Mouse (Mus musculus): ENCODE data around the gene Hopx. TPM values are rescaled to one million over a fixed set of nuclear protein-coding genes. Genes with fewer than 3 reads are reported as not detected.
A peak's percentile ranks its signal among the peaks of the same experiment; 100 is the strongest.
"Not testable (repeated sequence)": the region's sequence is repeated elsewhere in the genome, so short reads cannot be mapped to it uniquely, and the experiment has no call there.

The Hopx gene
- polyA plus RNA-seq, 1 experiment from 2014 or later, result 14.4 TPM

GRCm38 (mm10) chr5:77099997-77100380, 14.9 kb downstream of the Hopx start:
- Histone ChIP-seq H3K4me3 (no peak overlapping the region), H3K4me2 (peak overlapping the region; percentile 20; the same call in 1 of the 2 replicates), H3K9ac (no peak overlapping the region), H3K27ac (ENCODE audit: poor library complexity, severe bottlenecking) (peak overlapping the region; percentile 44), H3K36me3 (0 out of 2 replicates have a peak, but pooled peaks cover 4% of the 10 kb centered on the region), H3K4me1 (replicated peaks) (peaks cover 72% of the 10 kb centered on the region), H3K9me3 (replicated peaks) (no peaks in the 10 kb centered on the region), H3K27me3 (replicated peaks) (no peaks in the 10 kb centered on the region)
- ATAC-seq (ENCODE audit: insufficient number of reproducible peaks, low FRiP score), result no peak
- 71% methylated on average over 6 of the region's 6 CpGs for WGBS

- H3K4me1 ChIP-seq (replicated peaks), result peaks cover 72% of the 10 kb centered on the region
- no peak overlapping the region for H3K9ac ChIP-seq
- H3K36me3 ChIP-seq, result 0 out of 2 replicates have a peak, but pooled peaks cover 4% of the 10 kb centered on the region
- no peaks in the 10 kb centered on the region for H3K9me3 ChIP-seq (replicated peaks)
- peak overlapping the region; percentile 44; the same call in 1 of the 2 replicates for H3K27ac ChIP-seq (ENCODE audit: poor library complexity, severe bottlenecking)
- peak overlapping the region; percentile 20; the same call in 1 of the 2 replicates for H3K4me2 ChIP-seq
- 27% methylated on average over 11 of the region's 11 CpGs for WGBS
- H3K4me3 ChIP-seq, result no peak overlapping the region
- H3K27me3 ChIP-seq (replicated peaks), result no peaks in the 10 kb centered on the region
- ATAC-seq (ENCODE audit: insufficient number of reproducible peaks, low FRiP score), result peak; percentile 43; the same call in 1 of the 2 replicates
These were observed 15.5 kb downstream of the Hopx start for GRCm38 (mm10) chr5:77099317-77099996.

- no peak overlapping the region for H3K4me2 ChIP-seq
- H3K9me3 ChIP-seq (replicated peaks), result no peaks in the 10 kb centered on the region
- ATAC-seq (ENCODE audit: insufficient number of reproducible peaks, low FRiP score), result no peak
- H3K4me3 ChIP-seq, result no peak overlapping the region
- H3K36me3 ChIP-seq, result 0 out of 2 replicates have a peak, but pooled peaks cover 4% of the 10 kb centered on the region
- H3K4me1 ChIP-seq (replicated peaks), result peaks cover 76% of the 10 kb centered on the region
- no peak overlapping the region for H3K27ac ChIP-seq (ENCODE audit: poor library complexity, severe bottlenecking)
- WGBS, result 70% methylated on average over 3 of the region's 3 CpGs
- no peak overlapping the region for H3K9ac ChIP-seq
- H3K27me3 ChIP-seq (replicated peaks), result no peaks in the 10 kb centered on the region
These were observed 16.0 kb downstream of the Hopx start for GRCm38 (mm10) chr5:77098874-77099273.

GRCm38 (mm10) chr5:77097686-77098085, 17.2 kb downstream of the Hopx start:
- Histone ChIP-seq H3K9me3 (replicated peaks) (no peaks in the 10 kb centered on the region), H3K9ac (no peak overlapping the region), H3K4me2 (no peak overlapping the region), H3K27ac (ENCODE audit: poor library complexity, severe bottlenecking) (peak overlapping the region; percentile 41), H3K4me3 (no peak overlapping the region), H3K4me1 (replicated peaks) (peaks cover 75% of the 10 kb centered on the region), H3K27me3 (replicated peaks) (no peaks in the 10 kb centered on the region), H3K36me3 (0 out of 2 replicates have a peak, but pooled peaks cover 4% of the 10 kb centered on the region)
- no peak for ATAC-seq (ENCODE audit: insufficient number of reproducible peaks, low FRiP score)
- WGBS, result 45% methylated on average over 6 of the region's 6 CpGs

GRCm38 (mm10) chr5:77096194-77096593, 18.7 kb downstream of the Hopx start:
- Histone ChIP-seq H3K4me2 (0 out of 2 replicates have a peak overlapping the region, but pooled peaks have one; percentile 1), H3K27ac (ENCODE audit: poor library complexity, severe bottlenecking) (peak overlapping the region; percentile 23; the same call in 1 of the 2 replicates), H3K4me1 (replicated peaks) (peaks cover 81% of the 10 kb centered on the region)
- not testable (repeated sequence) for H3K9me3 ChIP-seq (replicated peaks); H3K4me3 ChIP-seq; ATAC-seq (ENCODE audit: insufficient number of reproducible peaks, low FRiP score); H3K36me3 ChIP-seq; H3K9ac ChIP-seq; H3K27me3 ChIP-seq (replicated peaks)
- WGBS, result 87% methylated on average over 3 of the region's 3 CpGs

GRCm38 (mm10) chr5:77094510-77095491, 20.1 kb downstream of the Hopx start:
- H3K4me2 ChIP-seq, result peak overlapping the region; percentile 75
- peak overlapping the region; percentile 71 for H3K27ac ChIP-seq (ENCODE audit: poor library complexity, severe bottlenecking)
- peaks cover 4% of the 10 kb centered on the region; the same call in 1 of the 2 replicates for H3K36me3 ChIP-seq
- peak overlapping the region; percentile 69 for H3K4me3 ChIP-seq
- no peaks in the 10 kb centered on the region for H3K9me3 ChIP-seq (replicated peaks)
- peak; percentile 74 for ATAC-seq (ENCODE audit: insufficient number of reproducible peaks, low FRiP score)
- H3K9ac ChIP-seq, result peak overlapping the region; percentile 72
- no peaks in the 10 kb centered on the region for H3K27me3 ChIP-seq (replicated peaks)
- H3K4me1 ChIP-seq (replicated peaks), result peaks cover 80% of the 10 kb centered on the region
- WGBS, result under 1% methylated on average over 69 of the region's 69 CpGs

GRCm38 (mm10) chr5:77093961-77094360, 21.0 kb downstream of the Hopx start:
- peak overlapping the region; percentile 75 for H3K4me2 ChIP-seq
- H3K9ac ChIP-seq, result peak overlapping the region; percentile 72; the same call in 1 of the 2 replicates
- H3K27ac ChIP-seq (ENCODE audit: poor library complexity, severe bottlenecking), result no peak overlapping the region
- peaks cover 10% of the 10 kb centered on the region for H3K36me3 ChIP-seq
- no peaks in the 10 kb centered on the region for H3K9me3 ChIP-seq (replicated peaks)
- H3K27me3 ChIP-seq (replicated peaks), result no peaks in the 10 kb centered on the region
- H3K4me1 ChIP-seq (replicated peaks), result peaks cover 78% of the 10 kb centered on the region
- 39% methylated on average over 8 of the region's 8 CpGs for WGBS
- peak overlapping the region; percentile 69 for H3K4me3 ChIP-seq
- ATAC-seq (ENCODE audit: insufficient number of reproducible peaks, low FRiP score), result no peak

- peak overlapping the region; percentile 4; the same call in 1 of the 2 replicates for H3K27ac ChIP-seq (ENCODE audit: poor library complexity, severe bottlenecking)
- 57% methylated on average over 5 of the region's 5 CpGs for WGBS
These were observed 22.4 kb downstream of the Hopx start for GRCm38 (mm10) chr5:77092531-77092930.

GRCm38 (mm10) chr5:77091923-77092322, 23.0 kb downstream of the Hopx start:
- Histone ChIP-seq H3K27me3 (replicated peaks) (0 out of 2 replicates have a peak, but pooled peaks cover 6% of the 10 kb centered on the region), H3K9me3 (replicated peaks) (no peaks in the 10 kb centered on the region), H3K9ac (no peak overlapping the region), H3K36me3 (peaks cover 28% of the 10 kb centered on the region), H3K4me2 (no peak overlapping the region), H3K4me3 (no peak overlapping the region), H3K4me1 (replicated peaks) (peaks cover 62% of the 10 kb centered on the region), H3K27ac (ENCODE audit: poor library complexity, severe bottlenecking) (no peak overlapping the region; the same call in 1 of the 2 replicates)
- WGBS, result 43% methylated on average over 3 of the region's 3 CpGs
- no peak for ATAC-seq (ENCODE audit: insufficient number of reproducible peaks, low FRiP score)

More at GRCm38 (mm10) chr5:77092531-77092930, 22.4 kb downstream of the Hopx start:
- no peak for ATAC-seq (ENCODE audit: insufficient number of reproducible peaks, low FRiP score)
- Histone ChIP-seq H3K4me1 (replicated peaks) (peaks cover 68% of the 10 kb centered on the region), H3K36me3 (peaks cover 24% of the 10 kb centered on the region), H3K4me2 (peak overlapping the region; percentile 35), H3K27me3 (replicated peaks) (0 out of 2 replicates have a peak, but pooled peaks cover 6% of the 10 kb centered on the region), H3K9ac (peak overlapping the region; percentile 12; the same call in 1 of the 2 replicates), H3K9me3 (replicated peaks) (no peaks in the 10 kb centered on the region), H3K4me3 (0 out of 2 replicates have a peak overlapping the region, but pooled peaks have one; percentile 5)

- Histone ChIP-seq H3K36me3 (peaks cover 39% of the 10 kb centered on the region), H3K4me3 (no peak overlapping the region), H3K27me3 (replicated peaks) (0 out of 2 replicates have a peak, but pooled peaks cover 6% of the 10 kb centered on the region), H3K4me2 (no peak overlapping the region), H3K27ac (ENCODE audit: poor library complexity, severe bottlenecking) (0 out of 2 replicates have a peak overlapping the region, but pooled peaks have one; percentile 21), H3K9ac (no peak overlapping the region), H3K4me1 (replicated peaks) (peaks cover 52% of the 10 kb centered on the region), H3K9me3 (replicated peaks) (no peaks in the 10 kb centered on the region)
- ATAC-seq (ENCODE audit: insufficient number of reproducible peaks, low FRiP score), result no peak
- 48% methylated on average over 5 of the region's 5 CpGs for whole genome bisulfite sequencing
These were observed 24.3 kb downstream of the Hopx start for GRCm38 (mm10) chr5:77090521-77091096.
